Mouse (Mus musculus): Measurements from ENCODE around the gene Cdyl. TPM values are rescaled to one million over a fixed set of nuclear protein-coding genes. Genes with fewer than 3 reads are reported as not detected.

Gene Cdyl
- polyA plus RNA-seq, 1 experiment from 2014 or later, result 12.0 TPM

- no peaks in the 10 kb centered on the region; the same call in 1 of the 2 replicates for H3K4me1 ChIP-seq (replicated peaks; ENCODE audit: control insufficient read depth, insufficient read depth, low read length)
- no peak overlapping the region for H3K4me3 ChIP-seq (ENCODE audit: low read depth, low read length)
- no peak for ATAC-seq (ENCODE audit: low FRiP score)
- H3K4me2 ChIP-seq (replicated peaks; ENCODE audit: low read depth, low read length), result no peak overlapping the region
- H3K9me3 ChIP-seq (ENCODE audit: control insufficient read depth, low read length), result no peaks in the 10 kb centered on the region
- no peaks in the 10 kb centered on the region for H3K27me3 ChIP-seq (ENCODE audit: control insufficient read depth, insufficient read depth, low read length)
- DNase-seq (ENCODE audit: low spot score), result no peak
- no peak overlapping the region for H3K27ac ChIP-seq (ENCODE audit: low read depth, low read length)
- H3K36me3 ChIP-seq (ENCODE audit: control insufficient read depth, insufficient read depth, low read length), result no peaks in the 10 kb centered on the region
- WGBS, result 68% methylated on average over 4 of the region's 4 CpGs
- no peak overlapping the region for H3K9ac ChIP-seq (ENCODE audit: low read depth, low read length)
Measured at GRCm38 (mm10) chr13:35794774-35795173, 135.1 kb downstream of the Cdyl start.

- Histone ChIP-seq H3K27ac (ENCODE audit: low read depth, low read length) (no peak overlapping the region), H3K36me3 (ENCODE audit: control insufficient read depth, insufficient read depth, low read length) (no peaks in the 10 kb centered on the region), H3K4me3 (ENCODE audit: low read depth, low read length) (no peak overlapping the region), H3K4me1 (replicated peaks; ENCODE audit: control insufficient read depth, insufficient read depth, low read length) (no peaks in the 10 kb centered on the region; the same call in 1 of the 2 replicates), H3K9me3 (ENCODE audit: control insufficient read depth, low read length) (no peaks in the 10 kb centered on the region), H3K4me2 (replicated peaks; ENCODE audit: low read depth, low read length) (no peak overlapping the region), H3K9ac (ENCODE audit: low read depth, low read length) (no peak overlapping the region), H3K27me3 (ENCODE audit: control insufficient read depth, insufficient read depth, low read length) (no peaks in the 10 kb centered on the region)
- 78% methylated on average over 2 of the region's 2 CpGs for WGBS
- ATAC-seq (ENCODE audit: low FRiP score) (no peak), DNase-seq (ENCODE audit: low spot score) (no peak)
Measured at GRCm38 (mm10) chr13:35795887-35796286, 136.3 kb downstream of the Cdyl start.

- Histone ChIP-seq H3K4me1 (replicated peaks; ENCODE audit: control insufficient read depth, insufficient read depth, low read length) (no peaks in the 10 kb centered on the region; the same call in 1 of the 2 replicates), H3K4me2 (replicated peaks; ENCODE audit: low read depth, low read length) (no peak overlapping the region), H3K36me3 (ENCODE audit: control insufficient read depth, insufficient read depth, low read length) (no peaks in the 10 kb centered on the region), H3K4me3 (ENCODE audit: low read depth, low read length) (no peak overlapping the region), H3K9ac (ENCODE audit: low read depth, low read length) (no peak overlapping the region), H3K9me3 (ENCODE audit: control insufficient read depth, low read length) (no peaks in the 10 kb centered on the region), H3K27me3 (ENCODE audit: control insufficient read depth, insufficient read depth, low read length) (no peaks in the 10 kb centered on the region), H3K27ac (ENCODE audit: low read depth, low read length) (no peak overlapping the region)
- no peak for ATAC-seq (ENCODE audit: low FRiP score)
- no peak for DNase-seq (ENCODE audit: low spot score)
- 66% methylated on average over 4 of the region's 4 CpGs for WGBS
Measured at GRCm38 (mm10) chr13:35796352-35796751, 136.7 kb downstream of the Cdyl start.

GRCm38 (mm10) chr13:35797811-35798522 is 138.3 kb downstream of the Cdyl start:
- no peaks in the 10 kb centered on the region for H3K9me3 ChIP-seq (ENCODE audit: control insufficient read depth, low read length)
- H3K4me1 ChIP-seq (replicated peaks; ENCODE audit: control insufficient read depth, insufficient read depth, low read length), result no peaks in the 10 kb centered on the region; the same call in 1 of the 2 replicates
- H3K4me2 ChIP-seq (replicated peaks; ENCODE audit: low read depth, low read length), result no peak overlapping the region
- no peak for ATAC-seq (ENCODE audit: low FRiP score)
- no peaks in the 10 kb centered on the region for H3K36me3 ChIP-seq (ENCODE audit: control insufficient read depth, insufficient read depth, low read length)
- no peak overlapping the region for H3K27ac ChIP-seq (ENCODE audit: low read depth, low read length)
- H3K4me3 ChIP-seq (ENCODE audit: low read depth, low read length), result no peak overlapping the region
- no peak overlapping the region for H3K9ac ChIP-seq (ENCODE audit: low read depth, low read length)
- WGBS, result 88% methylated on average over 13 of the region's 13 CpGs
- DNase-seq (ENCODE audit: low spot score), result no peak
- H3K27me3 ChIP-seq (ENCODE audit: control insufficient read depth, insufficient read depth, low read length), result no peaks in the 10 kb centered on the region

GRCm38 (mm10) chr13:35798645-35799044 is 139.0 kb downstream of the Cdyl start:
- H3K4me2 ChIP-seq (replicated peaks; ENCODE audit: low read depth, low read length), result no peak overlapping the region
- no peak overlapping the region for H3K4me3 ChIP-seq (ENCODE audit: low read depth, low read length)
- no peaks in the 10 kb centered on the region for H3K27me3 ChIP-seq (ENCODE audit: control insufficient read depth, insufficient read depth, low read length)
- H3K9me3 ChIP-seq (ENCODE audit: control insufficient read depth, low read length), result no peaks in the 10 kb centered on the region
- H3K36me3 ChIP-seq (ENCODE audit: control insufficient read depth, insufficient read depth, low read length), result no peaks in the 10 kb centered on the region
- H3K27ac ChIP-seq (ENCODE audit: low read depth, low read length), result no peak overlapping the region
- ATAC-seq (ENCODE audit: low FRiP score) (no peak), DNase-seq (ENCODE audit: low spot score) (peak; percentile 45)
- WGBS, result 77% methylated on average over 9 of the region's 9 CpGs
- H3K4me1 ChIP-seq (replicated peaks; ENCODE audit: control insufficient read depth, insufficient read depth, low read length), result no peaks in the 10 kb centered on the region; the same call in 1 of the 2 replicates
- H3K9ac ChIP-seq (ENCODE audit: low read depth, low read length), result no peak overlapping the region

- ATAC-seq (ENCODE audit: low FRiP score) (no peak), DNase-seq (ENCODE audit: low spot score) (no peak)
- Histone ChIP-seq H3K27me3 (ENCODE audit: control insufficient read depth, insufficient read depth, low read length) (no peaks in the 10 kb centered on the region), H3K4me1 (replicated peaks; ENCODE audit: control insufficient read depth, insufficient read depth, low read length) (no peaks in the 10 kb centered on the region), H3K36me3 (ENCODE audit: control insufficient read depth, insufficient read depth, low read length) (no peaks in the 10 kb centered on the region), H3K4me3 (ENCODE audit: low read depth, low read length) (no peak overlapping the region), H3K4me2 (replicated peaks; ENCODE audit: low read depth, low read length) (no peak overlapping the region), H3K9ac (ENCODE audit: low read depth, low read length) (no peak overlapping the region), H3K9me3 (ENCODE audit: control insufficient read depth, low read length) (no peaks in the 10 kb centered on the region), H3K27ac (ENCODE audit: low read depth, low read length) (no peak overlapping the region)
- WGBS, result 93% methylated on average over 7 of the region's 7 CpGs
Measured at GRCm38 (mm10) chr13:35800270-35800669, 140.6 kb downstream of the Cdyl start.

GRCm38 (mm10) chr13:35805727-35806126 is 146.1 kb downstream of the Cdyl start:
- peak; percentile 16 for DNase-seq (ENCODE audit: low spot score)
- no peak for ATAC-seq (ENCODE audit: low FRiP score)
- Histone ChIP-seq H3K36me3 (ENCODE audit: control insufficient read depth, insufficient read depth, low read length) (no peaks in the 10 kb centered on the region), H3K4me1 (replicated peaks; ENCODE audit: control insufficient read depth, insufficient read depth, low read length) (no peaks in the 10 kb centered on the region), H3K9ac (ENCODE audit: low read depth, low read length) (no peak overlapping the region), H3K27me3 (ENCODE audit: control insufficient read depth, insufficient read depth, low read length) (no peaks in the 10 kb centered on the region), H3K4me2 (replicated peaks; ENCODE audit: low read depth, low read length) (no peak overlapping the region), H3K9me3 (ENCODE audit: control insufficient read depth, low read length) (no peaks in the 10 kb centered on the region), H3K4me3 (ENCODE audit: low read depth, low read length) (no peak overlapping the region), H3K27ac (ENCODE audit: low read depth, low read length) (no peak overlapping the region)
- WGBS, result 60% methylated on average over 3 of the region's 3 CpGs

- H3K27me3 ChIP-seq (ENCODE audit: control insufficient read depth, insufficient read depth, low read length), result no peaks in the 10 kb centered on the region
- H3K27ac ChIP-seq (ENCODE audit: low read depth, low read length), result no peak overlapping the region
- DNase-seq (ENCODE audit: low spot score) (no peak), ATAC-seq (ENCODE audit: low FRiP score) (no peak)
- no peak overlapping the region for H3K4me3 ChIP-seq (ENCODE audit: low read depth, low read length)
- no peaks in the 10 kb centered on the region for H3K9me3 ChIP-seq (ENCODE audit: control insufficient read depth, low read length)
- H3K9ac ChIP-seq (ENCODE audit: low read depth, low read length), result no peak overlapping the region
- no peaks in the 10 kb centered on the region for H3K36me3 ChIP-seq (ENCODE audit: control insufficient read depth, insufficient read depth, low read length)
- H3K4me2 ChIP-seq (replicated peaks; ENCODE audit: low read depth, low read length), result no peak overlapping the region
- 86% methylated on average over 7 of the region's 7 CpGs for WGBS
- H3K4me1 ChIP-seq (replicated peaks; ENCODE audit: control insufficient read depth, insufficient read depth, low read length), result no peaks in the 10 kb centered on the region
Measured at GRCm38 (mm10) chr13:35806165-35806564, 146.5 kb downstream of the Cdyl start.

- Histone ChIP-seq H3K27ac (ENCODE audit: low read depth, low read length) (no peak overlapping the region), H3K36me3 (ENCODE audit: control insufficient read depth, insufficient read depth, low read length) (no peaks in the 10 kb centered on the region), H3K27me3 (ENCODE audit: control insufficient read depth, insufficient read depth, low read length) (no peaks in the 10 kb centered on the region), H3K4me3 (ENCODE audit: low read depth, low read length) (no peak overlapping the region), H3K9ac (ENCODE audit: low read depth, low read length) (no peak overlapping the region), H3K4me1 (replicated peaks; ENCODE audit: control insufficient read depth, insufficient read depth, low read length) (0 out of 2 replicates have a peak, but pooled peaks cover 2% of the 10 kb centered on the region), H3K9me3 (ENCODE audit: control insufficient read depth, low read length) (no peaks in the 10 kb centered on the region), H3K4me2 (replicated peaks; ENCODE audit: low read depth, low read length) (no peak overlapping the region)
- ATAC-seq (ENCODE audit: low FRiP score) (no peak), DNase-seq (ENCODE audit: low spot score) (no peak)
- 95% methylated on average over 7 of the region's 7 CpGs for WGBS
Measured at GRCm38 (mm10) chr13:35807016-35807415, 147.4 kb downstream of the Cdyl start.

All from hindbrain, embryonic 11.5 days (tissue).